Mouse (Mus musculus) liver, postnatal 0 days (tissue): ENCODE measurements at regions not wholly inside any gene's neighbourhood (a gene's known extent, or its start where the extent isn't known, plus 50 kb on each side); places are given as distances from the start of the nearest gene placed in this dataset.

ENCODE experiments used
- CTCF ChIP-seq: sonication (generic); IDR thresholded peaks from 2 replicates; pipeline ENCODE4 v1.5.1; 2016; ENCODE audit warnings: antibody characterized with exemption, low read depth
- EP300 ChIP-seq: IDR thresholded peaks from 2 replicates; pipeline ENCODE4 v1.6.1; 2016; ENCODE audit warnings: antibody characterized with exemption, low read depth, mild to moderate bottlenecking

DNA sequence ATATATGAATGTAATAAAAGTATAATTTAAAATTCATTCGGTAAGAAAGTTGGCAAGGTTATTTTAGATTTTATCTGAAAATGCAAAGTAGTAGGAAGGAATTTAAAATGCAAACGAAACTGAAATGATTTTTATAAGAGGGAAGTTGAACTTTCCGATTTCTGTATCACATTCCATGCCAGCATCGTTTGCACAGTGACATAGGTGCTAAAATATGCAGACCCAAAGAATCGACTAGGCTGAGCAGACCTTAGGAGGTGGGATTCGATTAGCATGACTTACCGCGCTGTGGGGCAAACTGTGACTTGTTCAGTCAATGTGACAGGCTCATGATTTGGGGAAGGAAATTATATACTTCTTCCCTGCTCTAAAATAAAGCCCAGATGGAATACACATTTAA, 596.2 kb downstream of the Gm19410 start:
- TF ChIP-seq EP300 (no peak), CTCF (no peak)
